Mouse (Mus musculus): ENCODE data around the gene Phactr4.

DNA sequence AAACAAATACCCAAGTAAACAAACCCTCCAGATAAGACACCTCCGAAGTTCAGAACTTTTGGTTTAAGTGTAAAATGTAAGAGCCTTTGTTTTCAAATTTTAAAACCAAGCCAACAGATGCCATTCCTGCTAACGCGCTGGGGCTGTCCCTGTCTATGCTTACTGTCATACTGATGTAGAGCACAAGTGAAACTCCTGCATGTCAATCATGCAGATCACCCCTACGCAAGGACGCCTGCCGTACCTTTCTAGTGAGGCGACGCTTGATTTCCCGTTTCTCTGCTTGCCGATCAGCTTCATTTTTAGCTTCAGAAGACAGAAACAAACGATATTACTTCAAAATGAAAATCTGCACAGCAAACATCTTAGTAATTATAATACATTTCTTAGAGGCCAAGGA is 58.8 kb downstream of the Phactr4 start:
- no peak for TF ChIP-seq POLR2A (IDR thresholded peaks at IDR 0.05; ENCODE audit: borderline replicate concordance, low read depth, low read length)
- TF ChIP-seq CTCF (IDR thresholded peaks at IDR 0.05; ENCODE audit: low read depth, low read length) = no peak

All from bone marrow macrophage, adult 2 months (primary cell).